Mouse (Mus musculus) brain, embryonic 14.5 days (tissue): ENCODE data around the gene Gm49337.

ENCODE experiments used
- CTCF ChIP-seq: fragments of 200-500 bp; IDR thresholded peaks from 2 replicates; pipeline ENCODE4 v1.5.1; 2012; ENCODE audit warnings: inconsistent platforms, mild to moderate bottlenecking, moderate library complexity, borderline replicate concordance; ENCODE audit not compliant: insufficient read depth, insufficient read length; ENCODE audit errors: extremely low read depth
- POLR2A ChIP-seq: fragments of 200-500 bp; IDR thresholded peaks from 2 replicates; pipeline ENCODE4 v1.6.1; 2012; ENCODE audit warnings: mild to moderate bottlenecking, inconsistent platforms, borderline replicate concordance; ENCODE audit not compliant: poor library complexity, insufficient read depth, insufficient read length, severe bottlenecking; ENCODE audit errors: extremely low read depth

GRCm38 (mm10) chr4:116193583-116194383 lies 20.6 kb downstream of the Gm49337 start:
- TF ChIP-seq CTCF (no peak), POLR2A (no peak)
